ENCODE assay signal across 14 mouse cellular contexts in genomic region chr10:12737926-12738325, GRCm38 (mm10).
DNase-seq lines count a peak whose midpoint lies in the region; ATAC-seq and TF ChIP-seq lines count a peak whose summit lies in the region.
"Had no signal": no experiment of that assay in that cellular context is flagged by ENCODE, and none has a peak within 500 bp of the region (broad histone marks: within the 10 kb centered on the region; RNA-seq: fewer than 3 reads in every experiment).

No protein-coding gene starts in this region.

- no peak overlapping the region for H3K4me2 ChIP-seq in lung, embryonic 14.5 days
- H3K4me2 ChIP-seq: limb, embryonic 13.5 days had no signal

- 0 out of 2 replicates have a peak, but pooled peaks have one; percentile 52 for ATAC-seq in lung, embryonic 14.5 days (ENCODE audit: insufficient read depth)

- H3K4me3 ChIP-seq in heart, embryonic 10.5 days, result no peak overlapping the region
- no peak overlapping the region for H3K4me3 ChIP-seq in lung, embryonic 14.5 days (ENCODE audit: low read depth, low read length)
- no peak overlapping the region for H3K4me3 ChIP-seq in brown adipose tissue, adult 24 weeks (ENCODE audit: insufficient read depth, low read depth, low read length)
- H3K4me3 ChIP-seq in embryonic facial prominence, embryonic 10.5 days, result no peak overlapping the region
- H3K4me3 ChIP-seq: hindbrain, embryonic 10.5 days; limb, embryonic 13.5 days; megakaryocyte, embryonic 14.5 days had no signal

- H3K9ac ChIP-seq in lung, embryonic 14.5 days, result no peak overlapping the region
- H3K9ac ChIP-seq: limb, embryonic 13.5 days had no signal

- peak overlapping the region; percentile 69 for H3K27ac ChIP-seq in heart, embryonic 10.5 days
- no peak overlapping the region for H3K27ac ChIP-seq in lung, embryonic 14.5 days (ENCODE audit: low read depth)
- peak overlapping the region; percentile 86 for H3K27ac ChIP-seq in brown adipose tissue, adult 24 weeks (replicated peaks; ENCODE audit: low read depth, low read length)
- no peak overlapping the region for H3K27ac ChIP-seq in embryonic facial prominence, embryonic 10.5 days (replicated peaks)
- H3K27ac ChIP-seq: hindbrain, embryonic 10.5 days; limb, embryonic 13.5 days had no signal

- peaks cover 27% of the 10 kb centered on the region for H3K4me1 ChIP-seq in heart, embryonic 10.5 days
- H3K4me1 ChIP-seq in lung, embryonic 14.5 days (ENCODE audit: insufficient read depth), result no peaks in the 10 kb centered on the region
- H3K4me1 ChIP-seq in brown adipose tissue, adult 24 weeks (ENCODE audit: control insufficient read depth, insufficient read depth, insufficient read length, low read length), result peaks cover 9% of the 10 kb centered on the region
- peaks cover 5% of the 10 kb centered on the region; the same call in 1 of the 2 replicates for H3K4me1 ChIP-seq in embryonic facial prominence, embryonic 10.5 days

- TF ChIP-seq CTCF in lung, embryonic 14.5 days (IDR thresholded peaks at IDR 0.05; ENCODE audit: low read depth), result no peak

- intact Hi-C loops in heart, postnatal 36 days (cut with DNase I), result loop anchor here (2.0 to 5.0 kb wide), 3 partner anchors 74 to 184 kb away; partner anchors contain the start of gene Utrn

- no peaks in the 10 kb centered on the region for H3K27me3 ChIP-seq in heart, embryonic 10.5 days (ENCODE audit: insufficient read depth, poor library complexity, severe bottlenecking)
- no peaks in the 10 kb centered on the region for H3K27me3 ChIP-seq in lung, embryonic 14.5 days (ENCODE audit: insufficient read depth, low read length)
- H3K27me3 ChIP-seq in embryonic facial prominence, embryonic 10.5 days (replicated peaks; ENCODE audit: low read depth, poor library complexity, severe bottlenecking), result no peaks in the 10 kb centered on the region
- H3K27me3 ChIP-seq: limb, embryonic 13.5 days; megakaryocyte, embryonic 14.5 days had no signal

- no peaks in the 10 kb centered on the region for H3K9me3 ChIP-seq in heart, embryonic 10.5 days
- no peaks in the 10 kb centered on the region for H3K9me3 ChIP-seq in lung, embryonic 14.5 days (ENCODE audit: low read depth, low read length)
- 0 out of 2 replicates have a peak, but pooled peaks cover 5% of the 10 kb centered on the region for H3K9me3 ChIP-seq in embryonic facial prominence, embryonic 10.5 days
- H3K9me3 ChIP-seq: megakaryocyte, embryonic 14.5 days had no signal

- peaks cover 46% of the 10 kb centered on the region for H3K36me3 ChIP-seq in heart, embryonic 10.5 days
- peaks cover 37% of the 10 kb centered on the region for H3K36me3 ChIP-seq in lung, embryonic 14.5 days (ENCODE audit: insufficient read depth)
- H3K36me3 ChIP-seq in embryonic facial prominence, embryonic 10.5 days (replicated peaks), result peaks cover 60% of the 10 kb centered on the region

- 53% methylated on average over 9 of the region's 9 CpGs for WGBS in heart, embryonic 10.5 days
- 81% methylated on average over 9 of the region's 9 CpGs for WGBS in lung, embryonic 14.5 days
- 85% methylated on average over 9 of the region's 9 CpGs for WGBS in embryonic facial prominence, embryonic 10.5 days

- no peak for DNase-seq in heart, embryonic 10.5 days (ENCODE audit: low spot score)
- DNase-seq in heart, postnatal 36 days, result no peak
- DNase-seq in lung, embryonic 14.5 days, result no peak
- no peak for DNase-seq in lung, postnatal 25 days (ENCODE audit: low spot score)
- DNase-seq in kidney, postnatal 4 days, result peak; percentile 46 to 66
- DNase-seq in embryonic facial prominence, embryonic 10.5 days (ENCODE audit: low spot score), result no peak
- no peak for DNase-seq in right cerebral cortex, adult 2 months (ENCODE audit: low spot score in 2 of 2)
- DNase-seq: cerebellum, postnatal 10 days; right cerebral cortex, adult 18-20 months; thymus, postnatal 36 days had no signal

Comparison
In these comparisons a context has a peak if more than half of its experiments do, and no peak if none do; other contexts are left out.
1. DNase-seq: peak in kidney, postnatal 4 days (2 of 2); none in heart, embryonic 10.5 days (single experiment), heart, postnatal 36 days (0 of 2), lung, embryonic 14.5 days (single experiment), lung, postnatal 25 days (single experiment), embryonic facial prominence, embryonic 10.5 days (single experiment) and right cerebral cortex, adult 2 months (0 of 2).
2. H3K27ac ChIP-seq: peak in heart, embryonic 10.5 days (single experiment) and brown adipose tissue, adult 24 weeks (single experiment); none in lung, embryonic 14.5 days (single experiment) and embryonic facial prominence, embryonic 10.5 days (single experiment).